Mouse (Mus musculus) erythroblast, adult 5-6 weeks (primary cell): ENCODE results near the gene Atp5k. TPM values are rescaled to one million over a fixed set of nuclear protein-coding genes. Genes with fewer than 3 reads are reported as not detected.
A peak's percentile ranks its signal among the peaks of the same experiment; 100 is the strongest.

Experiments
- ATAC-seq: replicated peaks from 2 replicates; pipeline ENCODE4 v1.8.0; 2016; ENCODE audit warnings: moderate number of reproducible peaks, mild to moderate bottlenecking, moderate TSS enrichment, inconsistent platforms; ENCODE audit not compliant: poor library complexity, low FRiP score, severe bottlenecking
- total RNA-seq, 2 experiments: library from RNA; stranded (forward) in 1 of 2; stranded (reverse) in 1 of 2; fragments of 150-400 nt in 1 of 2; fragments of 200-764, 138-1000 nt in 1 of 2; gene quantifications; 2 replicates each; pipeline versions ENCODE4 v1.2.3 to v1.2.4; 2015 to 2017; ENCODE audit warnings: low replicate concordance in 2 of 2

Gene Atp5k
- total RNA-seq (2015; ENCODE audit: low replicate concordance) (69.9 and 81.5 TPM in 2 replicates), total RNA-seq (2017; ENCODE audit: low replicate concordance) (31.2 and 92.7 TPM in 2 replicates)

DNA sequence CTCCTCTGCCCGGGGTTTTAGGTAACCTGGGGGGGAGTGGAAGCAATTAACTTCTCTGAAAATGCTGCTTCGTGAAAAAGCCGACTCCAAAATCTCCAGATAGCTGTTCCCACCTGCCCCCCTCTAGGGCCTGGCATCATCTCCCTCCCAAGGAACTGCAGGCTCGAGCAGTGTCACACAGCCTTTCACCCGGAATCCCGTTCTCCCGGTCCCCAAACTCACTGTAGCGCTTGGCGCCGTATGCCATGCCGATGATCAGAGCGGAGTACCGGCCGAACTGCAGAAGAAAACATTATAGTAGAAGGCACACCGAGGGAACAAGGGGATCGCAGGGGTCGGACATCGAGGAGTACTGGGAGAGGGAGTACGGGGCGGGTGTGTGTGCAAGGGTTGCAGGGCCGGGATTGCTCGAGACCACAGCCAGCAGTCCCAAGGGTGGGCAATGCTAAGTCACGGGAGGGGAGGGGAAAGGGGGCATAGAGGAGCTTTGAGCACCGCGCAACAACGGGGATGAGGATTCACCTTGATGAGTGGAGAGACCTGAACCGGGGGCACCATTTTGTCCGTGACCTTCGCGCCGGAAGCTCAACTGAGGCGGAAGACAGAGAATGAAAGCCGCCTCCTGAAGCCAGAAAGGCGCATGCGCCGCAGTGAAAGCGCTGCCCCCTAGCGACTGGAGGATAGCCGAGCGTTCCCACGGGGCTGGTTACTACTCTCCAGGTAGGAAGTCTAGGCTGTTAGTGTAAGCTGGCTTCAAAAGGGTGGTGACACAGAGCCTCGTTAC lies at the start of gene Atp5k:
Gene Atp5k (minus strand): TSS at position 645 of the 784 bp plus-strand sequence.
- peak; percentile 96 for ATAC-seq

DNA sequence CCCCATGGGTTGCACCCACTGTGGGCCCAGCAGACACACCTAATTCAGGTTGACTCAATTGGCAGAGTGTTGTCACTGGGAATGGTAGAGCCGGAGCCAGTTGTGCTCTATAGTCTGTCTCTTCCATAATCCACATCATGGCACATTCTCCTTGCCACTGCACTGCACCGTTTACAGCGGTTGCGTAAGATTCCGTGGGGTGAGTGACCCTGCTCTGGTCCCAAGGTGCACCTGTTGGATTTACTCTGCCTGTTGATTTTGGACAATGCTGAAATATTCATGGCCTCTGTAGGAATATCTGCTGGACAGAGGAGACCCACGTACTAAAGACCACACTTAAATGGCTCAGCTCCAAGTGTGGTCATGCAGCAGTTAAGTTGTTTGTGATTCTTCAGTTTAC lies 48.8 kb upstream of the Atp5k start:
- ATAC-seq = no peak

- ATAC-seq = no peak
Observed at GRCm38 (mm10) chr5:108475977-108476376, 41.7 kb upstream of the Atp5k start.

DNA sequence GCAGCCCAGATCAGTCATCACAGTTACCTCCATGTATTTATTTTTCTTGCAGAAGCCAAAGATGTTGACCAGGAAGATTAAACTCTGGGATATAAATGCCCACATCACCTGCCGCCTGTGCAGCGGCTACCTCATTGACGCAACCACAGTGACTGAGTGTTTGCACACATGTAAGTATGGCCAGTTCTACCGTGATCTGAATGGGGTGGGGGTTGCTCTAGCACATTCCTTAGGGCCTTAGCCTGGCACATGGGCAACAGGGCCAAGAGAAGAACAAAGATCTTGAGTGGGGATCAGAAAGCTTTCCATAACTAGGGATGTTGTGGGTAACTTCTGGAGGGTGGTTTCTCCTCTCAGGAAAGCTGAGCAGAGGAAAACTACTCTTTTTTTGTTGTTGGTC lies 39.5 kb upstream of the Atp5k start:
- no peak for ATAC-seq

DNA sequence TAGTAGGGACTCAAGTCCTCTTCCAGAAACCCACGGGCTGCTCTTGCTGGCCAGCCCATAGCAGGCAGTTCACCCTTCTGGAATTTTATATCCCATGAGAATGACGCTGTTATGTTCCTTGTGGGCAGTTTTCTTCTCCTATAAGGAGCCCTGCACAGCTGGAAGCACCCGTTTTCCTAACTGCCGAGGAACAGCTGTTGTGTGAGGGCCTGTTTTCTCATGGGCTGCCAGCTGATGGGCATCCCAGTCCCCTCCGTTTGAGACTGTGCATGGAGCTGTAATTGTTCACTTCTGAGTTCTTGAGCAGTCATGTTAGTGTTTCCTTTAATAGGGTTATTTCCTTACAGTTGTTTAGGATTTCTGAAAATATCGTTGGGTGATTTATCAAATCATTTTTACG lies 35.4 kb upstream of the Atp5k start:
- no peak for ATAC-seq

DNA sequence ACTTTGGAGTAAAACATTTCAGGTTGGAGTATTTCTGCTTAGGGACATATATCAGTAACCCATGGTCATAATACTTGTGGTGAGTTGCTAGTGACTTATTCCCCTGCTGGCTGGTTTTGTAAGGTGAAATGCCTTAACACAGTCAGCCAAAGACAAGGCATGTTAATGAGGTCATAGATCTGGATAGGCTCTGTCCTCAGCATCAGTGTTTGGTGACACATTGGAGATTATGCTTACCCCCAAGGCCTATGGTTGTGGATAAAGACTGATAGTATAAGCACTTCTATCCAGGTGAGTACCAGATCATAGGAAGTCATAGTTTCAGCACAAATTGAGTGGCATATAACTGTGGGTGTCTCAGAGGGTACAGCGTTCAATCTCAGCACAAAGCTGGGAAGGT lies 32.4 kb upstream of the Atp5k start:
- ATAC-seq = no peak

- no peak for ATAC-seq
Observed at GRCm38 (mm10) chr5:108465131-108465891, 31.1 kb upstream of the Atp5k start.

DNA sequence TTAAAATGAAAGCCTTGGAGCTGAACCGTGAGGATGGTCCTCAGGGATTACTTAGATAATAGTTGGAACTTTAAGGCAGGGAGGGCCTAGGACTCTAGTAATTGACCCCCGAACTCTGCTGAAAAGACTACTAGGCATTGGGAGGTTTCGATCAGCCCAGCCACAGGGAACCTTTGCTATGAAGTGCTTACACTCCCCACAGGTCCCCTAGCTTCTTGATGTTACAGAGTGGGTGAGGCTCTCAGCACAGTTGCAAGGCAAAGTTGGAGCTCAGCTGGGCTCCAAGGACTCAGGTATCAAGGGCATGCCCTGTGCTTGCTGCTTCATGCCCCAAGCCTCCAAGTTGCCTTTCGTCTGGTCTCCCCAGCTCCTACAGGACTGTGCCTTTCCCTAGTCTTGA lies 28.2 kb upstream of the Atp5k start:
- ATAC-seq = no peak

DNA sequence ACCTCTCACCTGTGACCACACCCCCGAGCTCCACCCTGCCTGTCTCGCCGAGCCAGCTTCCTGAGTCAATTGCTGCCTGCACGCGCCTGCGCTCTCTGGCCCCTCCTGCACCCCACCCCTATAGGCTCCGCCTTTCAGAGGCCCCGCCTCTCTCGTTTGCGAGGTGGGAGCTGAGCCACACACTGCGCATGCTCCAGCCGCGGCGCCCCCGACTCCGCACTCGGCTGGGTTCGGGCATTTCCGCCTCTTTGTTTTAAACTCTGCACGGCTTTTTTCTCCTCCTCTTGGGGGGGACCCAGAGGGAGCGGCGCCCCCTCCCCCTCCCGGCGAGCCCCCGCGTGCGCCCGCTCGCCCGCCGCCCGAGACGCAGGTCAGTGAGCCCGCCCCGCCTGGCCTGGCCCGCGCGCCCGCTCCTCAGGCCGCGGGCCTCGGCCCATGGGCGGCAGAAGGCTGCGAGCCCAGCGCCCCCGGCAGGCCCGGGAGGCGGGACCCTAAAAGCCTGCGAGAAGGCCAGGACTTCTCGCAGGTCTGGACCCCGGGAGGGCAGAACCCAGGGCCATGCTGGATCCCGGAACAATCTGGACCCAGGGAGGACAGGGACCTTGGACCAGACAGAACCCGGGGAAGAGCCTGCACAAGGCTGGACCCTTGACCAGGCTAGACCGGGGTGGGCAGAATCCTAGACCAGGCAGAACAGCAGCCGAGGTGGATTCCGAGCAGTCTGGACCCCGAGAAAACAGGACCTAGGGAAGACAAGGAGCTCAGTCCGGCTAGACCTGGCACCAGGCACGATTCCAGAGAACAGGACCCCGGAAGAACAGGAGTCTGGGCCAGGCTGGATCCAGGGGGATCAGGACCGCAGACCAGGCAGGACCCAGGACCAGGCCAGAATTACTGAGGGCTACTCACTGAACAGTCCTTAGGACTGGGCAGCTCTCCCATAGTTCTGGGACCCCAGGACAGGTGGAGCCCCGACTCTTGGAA lies 27.1 kb upstream of the Atp5k start, which contains the start of gene Pcgf3:
Gene Pcgf3 (plus strand): TSS at position 151 of the 984 bp plus-strand sequence.
- peak; percentile 92 for ATAC-seq

DNA sequence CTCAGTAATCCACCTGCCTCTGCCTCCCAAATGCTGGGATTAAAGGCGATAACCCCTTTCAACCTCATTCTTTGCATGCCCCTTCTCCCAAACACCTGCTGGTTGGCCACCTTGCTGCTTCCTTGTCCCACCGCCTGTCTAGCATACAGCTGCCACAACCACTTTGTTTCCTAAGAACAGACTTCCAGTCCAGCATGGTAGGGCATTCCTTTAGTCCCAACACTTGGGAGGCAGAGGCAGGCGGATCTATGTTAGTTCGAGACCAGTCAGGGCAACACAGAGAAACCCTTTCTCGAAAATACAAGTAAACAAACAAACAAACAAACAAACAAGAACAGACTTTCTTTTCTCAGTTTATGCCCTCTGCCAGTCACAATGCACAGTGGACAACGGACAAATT lies 26.2 kb upstream of the Atp5k start:
- ATAC-seq = no peak

- ATAC-seq = no peak
Observed at GRCm38 (mm10) chr5:108458706-108459105, 24.5 kb upstream of the Atp5k start.

DNA sequence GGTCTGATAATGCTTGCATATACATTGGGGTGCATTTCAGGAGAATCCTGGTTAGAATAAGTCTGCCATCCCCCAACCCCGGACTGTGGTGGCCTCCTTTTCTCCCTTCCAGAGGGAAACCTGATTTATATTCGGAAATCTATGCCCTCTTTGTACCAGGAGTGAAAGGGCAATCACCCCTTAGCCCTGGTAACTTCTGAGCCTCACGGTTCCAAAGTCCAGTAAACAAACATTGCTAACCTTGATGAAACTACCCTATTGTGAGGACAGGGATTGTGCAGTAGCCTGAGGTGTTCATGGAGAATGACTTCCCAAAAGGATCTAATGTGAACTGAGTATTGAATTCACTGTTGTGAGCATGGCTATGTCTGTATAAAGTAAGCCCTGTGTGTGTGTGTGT lies 19.8 kb upstream of the Atp5k start:
- ATAC-seq = no peak

GRCm38 (mm10) chr5:108452422-108452821 lies 18.2 kb upstream of the Atp5k start:
- no peak for ATAC-seq

- no peak for ATAC-seq
Observed at GRCm38 (mm10) chr5:108451611-108452010, 17.4 kb upstream of the Atp5k start.

DNA sequence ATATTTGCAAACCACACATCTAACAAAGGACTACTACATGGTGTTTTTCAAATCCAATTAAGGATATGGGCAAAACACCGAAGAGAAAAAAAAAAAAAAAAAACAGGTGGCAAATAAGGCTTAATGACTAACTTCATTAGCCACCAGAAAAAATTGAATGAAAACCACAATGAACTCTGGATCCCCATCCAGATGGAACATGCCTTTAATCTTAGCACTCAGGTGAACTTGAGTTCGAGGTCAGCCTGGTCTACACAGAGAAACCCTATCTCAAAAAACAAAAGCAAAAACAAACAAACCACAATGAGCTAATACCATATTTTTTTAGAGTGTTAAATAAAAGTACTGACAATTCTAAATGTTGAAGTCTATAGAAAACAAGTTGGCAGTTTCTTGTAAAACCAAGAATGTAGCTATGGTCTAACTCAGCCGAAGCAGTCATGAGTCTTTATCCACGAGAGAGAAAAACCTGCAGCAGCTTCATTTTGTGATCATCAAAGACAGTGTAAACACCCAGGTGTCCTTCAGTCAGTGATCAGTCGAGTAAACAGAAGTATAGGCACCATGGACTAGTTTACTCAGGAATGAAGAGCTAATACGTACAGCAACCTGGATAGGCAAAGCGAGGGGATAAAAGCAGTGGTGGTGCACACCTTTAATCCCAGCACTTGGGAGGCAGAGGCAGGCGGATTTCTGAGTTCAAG lies 16.7 kb upstream of the Atp5k start:
- no peak for ATAC-seq

DNA sequence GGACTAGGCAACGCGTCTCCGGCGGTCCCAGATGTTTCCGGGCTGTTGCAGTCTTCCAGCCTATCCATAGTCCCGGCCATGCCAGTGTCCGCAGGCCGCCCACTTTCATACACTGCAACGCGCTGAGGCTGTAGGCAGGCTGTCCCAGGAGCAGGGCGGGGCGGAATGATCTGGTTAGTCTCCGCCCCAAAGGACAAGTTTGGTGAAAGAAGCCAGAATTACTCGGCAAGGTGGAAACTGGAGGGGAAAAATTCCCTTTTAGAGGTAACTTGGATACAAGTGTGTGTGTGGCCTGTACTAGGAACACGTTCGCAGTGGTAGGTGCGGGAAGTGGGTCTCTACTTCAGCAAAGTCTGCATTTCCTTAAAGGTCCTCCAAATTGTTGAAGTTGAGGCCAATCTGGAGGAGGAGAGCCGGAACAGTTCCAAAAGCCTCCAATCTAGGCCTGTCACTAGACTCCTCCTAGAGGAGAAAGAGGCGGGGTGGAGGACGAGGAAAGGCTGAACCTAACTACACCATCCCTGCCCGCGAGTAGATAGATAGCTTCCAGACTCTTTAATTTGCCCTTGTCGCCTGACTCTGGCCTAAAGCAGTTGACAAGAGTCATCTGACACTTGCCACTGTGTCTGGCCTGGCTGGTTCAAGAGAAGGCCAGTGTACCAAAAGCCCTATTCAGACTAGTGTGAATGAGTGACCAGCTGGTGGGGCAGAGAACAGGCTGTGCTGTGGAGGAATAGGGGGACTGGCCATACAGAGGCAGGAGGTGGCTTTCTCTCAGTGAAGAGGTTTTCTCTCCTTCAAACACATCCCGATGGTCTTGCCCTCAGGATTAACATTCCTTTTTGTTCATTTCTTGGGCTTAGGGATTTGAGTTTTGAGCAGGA lies 14.8 kb upstream of the Atp5k start, which contains the start of gene Mfsd7a:
Gene Mfsd7a (minus strand): TSS at position 107 of the 884 bp plus-strand sequence.
- peak; percentile 81 for ATAC-seq

DNA sequence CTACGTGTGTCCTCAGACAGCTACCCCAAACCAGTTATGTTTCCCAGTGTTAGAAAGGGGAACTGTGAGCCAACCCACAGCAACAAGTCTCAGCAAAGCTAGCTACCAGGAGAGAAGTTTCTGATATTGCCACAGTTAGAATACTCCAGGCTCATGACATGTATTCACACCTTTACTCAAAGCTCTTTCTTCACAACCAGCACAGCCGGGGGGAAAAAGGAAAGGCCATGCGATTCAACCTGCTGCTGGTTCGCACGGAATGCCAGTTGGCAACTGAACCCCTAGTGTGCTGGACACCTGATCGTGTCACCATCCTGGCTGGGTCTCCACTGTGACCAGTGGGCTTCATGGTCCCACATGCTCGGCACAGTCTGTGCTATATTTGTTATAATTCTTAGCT lies 13.6 kb upstream of the Atp5k start:
- no peak for ATAC-seq

- ATAC-seq = no peak
Observed at GRCm38 (mm10) chr5:108446973-108447372, 12.7 kb upstream of the Atp5k start.
